Comparison of ENCODE assay signal across 21 mouse cellular contexts in the genomic region with DNA sequence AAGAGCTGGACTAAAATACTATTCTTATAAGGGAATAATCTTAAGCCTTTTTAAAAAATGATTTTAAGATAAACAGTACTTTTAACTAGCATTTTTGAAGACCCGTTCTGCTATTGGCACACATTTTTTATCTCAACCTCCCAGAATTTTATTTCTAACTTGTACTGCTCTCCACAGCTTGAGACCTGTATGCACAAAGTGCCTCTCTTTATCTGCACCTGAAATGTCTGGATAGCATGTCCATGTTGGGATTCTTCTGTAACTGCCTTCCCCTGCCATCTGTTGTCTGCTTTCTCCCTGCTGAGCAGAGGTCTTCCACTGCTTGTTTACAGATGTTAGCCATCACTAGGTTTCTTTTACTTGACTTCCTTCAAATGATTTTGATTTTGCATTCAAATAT.
"Had no signal": no experiment of that assay in that cellular context is flagged by ENCODE, and none has a peak within 500 bp of the region (broad histone marks: within the 10 kb centered on the region; RNA-seq: fewer than 3 reads in every experiment).

No protein-coding gene starts in this region.

- H3K27ac ChIP-seq: limb, embryonic 12.5 days; limb, embryonic 15.5 days; midbrain, embryonic 10.5 days; midbrain, embryonic 13.5 days; neural tube, embryonic 13.5 days had no signal

- H3K36me3 ChIP-seq: limb, embryonic 12.5 days; limb, embryonic 15.5 days; midbrain, embryonic 10.5 days; midbrain, embryonic 13.5 days; neural tube, embryonic 13.5 days had no signal

- H3K9me3 ChIP-seq: limb, embryonic 12.5 days; limb, embryonic 15.5 days; midbrain, embryonic 10.5 days; midbrain, embryonic 13.5 days; neural tube, embryonic 13.5 days had no signal

- H3K4me1 ChIP-seq: limb, embryonic 12.5 days; limb, embryonic 15.5 days; midbrain, embryonic 10.5 days; midbrain, embryonic 13.5 days; neural tube, embryonic 13.5 days had no signal

- H3K4me2 ChIP-seq: limb, embryonic 12.5 days; limb, embryonic 15.5 days; midbrain, embryonic 13.5 days; neural tube, embryonic 13.5 days had no signal

- H3K9ac ChIP-seq: limb, embryonic 12.5 days; limb, embryonic 15.5 days; midbrain, embryonic 13.5 days; neural tube, embryonic 13.5 days had no signal

- ATAC-seq: inflammation-experienced regulatory T-cells, adult 6 months; intestine, embryonic 16.5 days; midbrain, embryonic 13.5 days; midbrain, embryonic 16.5 days had no signal

- H3K4me3 ChIP-seq: limb, embryonic 12.5 days; limb, embryonic 15.5 days; midbrain, embryonic 10.5 days; midbrain, embryonic 13.5 days; myocyte; neural tube, embryonic 13.5 days had no signal

- H3K27me3 ChIP-seq: limb, embryonic 12.5 days; limb, embryonic 15.5 days; midbrain, embryonic 13.5 days; neural tube, embryonic 13.5 days had no signal

- DNase-seq: kidney, adult 18-20 months; kidney, adult 9 months; kidney, postnatal 14 days; kidney, postnatal 4 days; left cerebral cortex, postnatal 4 days; lung, adult 18-20 months; lung, postnatal 14 days; lung, postnatal 4 days; retina, postnatal 1 day; thymus, adult 18-20 months; thymus, postnatal 14 days; thymus, postnatal 4 days had no signal
